Mouse (Mus musculus) MEL (cell line): Measurements from ENCODE around the gene Cabp4. TPM values are rescaled to one million over a fixed set of nuclear protein-coding genes. Genes with fewer than 3 reads are reported as not detected.
A peak's percentile ranks its signal among the peaks of the same experiment; 100 is the strongest.

ENCODE experiments used
- DNase-seq: peaks from one replicate; pipeline ENCODE4 v3.0.0; 2011; ENCODE audit warnings: low read depth, low spot score
- H3K27ac ChIP-seq: 2 replicates; pipeline ENCODE4 v1.5.1; 2012; ENCODE audit warnings: low read depth, mild to moderate bottlenecking, control low read depth, low read length, moderate library complexity; ENCODE audit not compliant: control insufficient read depth
- H3K27me3 ChIP-seq, 2 experiments: fragments of 150-350 bp in 1 of 2; sonication (generic) in 1 of 2; 2 replicates each; pipeline ENCODE4 v1.6.1; 2012; ENCODE audit warnings: low read length in 2 of 2, mild to moderate bottlenecking in 2 of 2, improper control_type of control experiment in 1 of 2, moderate library complexity in 1 of 2; ENCODE audit not compliant: insufficient read depth in 2 of 2, control insufficient read depth in 1 of 2
- H3K36me3 ChIP-seq, 2 experiments: 2 replicates each; pipeline ENCODE4 v1.6.1; 2012 to 2014; ENCODE audit warnings: low read length in 2 of 2, improper control_type of control experiment in 1 of 2, inconsistent platforms in 1 of 2, mild to moderate bottlenecking in 1 of 2; ENCODE audit not compliant: insufficient read depth in 2 of 2, control insufficient read depth in 1 of 2
- H3K4me1 ChIP-seq, 2 experiments: fragments of 150-350 bp in 1 of 2; sonication (generic) in 1 of 2; 2 replicates each; pipeline ENCODE4 v1.6.1; 2012; ENCODE audit warnings: low read length in 2 of 2, improper control_type of control experiment in 1 of 2, mild to moderate bottlenecking in 1 of 2; ENCODE audit not compliant: insufficient read depth in 2 of 2, control insufficient read depth in 1 of 2
- H3K4me3 ChIP-seq, 2 experiments: fragments of 150-350 bp in 1 of 2; sonication (generic) in 1 of 2; 2 replicates each; pipeline ENCODE4 v1.5.1; 2012; ENCODE audit warnings: low read depth in 2 of 2, low read length in 2 of 2, mild to moderate bottlenecking in 2 of 2, moderate library complexity in 2 of 2, control low read depth in 1 of 2, improper control_type of control experiment in 1 of 2; ENCODE audit not compliant: control insufficient read depth in 1 of 2, insufficient read depth in 1 of 2
- H3K79me2 ChIP-seq: 2 replicates; pipeline ENCODE4 v1.6.1; 2012; ENCODE audit warnings: mild to moderate bottlenecking, low read length, moderate library complexity; ENCODE audit not compliant: control insufficient read depth, poor library complexity, insufficient read depth
- H3K9ac ChIP-seq: 2 replicates; pipeline ENCODE4 v1.6.1; 2012; ENCODE audit warnings: low read depth, mild to moderate bottlenecking, control low read depth, low read length, moderate library complexity; ENCODE audit not compliant: control insufficient read depth, poor library complexity, severe bottlenecking
- H3K9me3 ChIP-seq: fragments of 150-350 bp; sonication (generic); replicated peaks from 2 replicates; pipeline ENCODE4 v1.6.1; 2012; ENCODE audit warnings: mild to moderate bottlenecking, low read length, improper control_type of control experiment, moderate library complexity; ENCODE audit not compliant: insufficient read depth
- CHD1 ChIP-seq: IDR thresholded peaks from 2 replicates; pipeline ENCODE4 v1.6.1; 2012; ENCODE audit warnings: low read depth, mild to moderate bottlenecking, inconsistent platforms, low read length, improper control_type of control experiment
- CHD2 ChIP-seq: IDR thresholded peaks from 2 replicates; pipeline ENCODE4 v1.6.1; 2011; ENCODE audit warnings: low read length, improper control_type of control experiment
- CTCF ChIP-seq, 3 experiments: IDR thresholded peaks in 2 of 3; conservative IDR thresholded peaks in 1 of 3; 2 replicates each; pipeline ENCODE4 v1.5.1; 2011 to 2012; ENCODE audit warnings: low read length in 3 of 3, low read depth in 2 of 3, mild to moderate bottlenecking in 2 of 3, improper control_type of control experiment in 1 of 3, inconsistent platforms in 1 of 3, mixed read lengths in 1 of 3, moderate library complexity in 1 of 3; ENCODE audit not compliant: control insufficient read depth in 1 of 3, insufficient read depth in 1 of 3, poor library complexity in 1 of 3, severe bottlenecking in 1 of 3
- E2F4 ChIP-seq: IDR thresholded peaks from 2 replicates; pipeline ENCODE4 v1.6.1; 2011; ENCODE audit warnings: low read depth, low read length, improper control_type of control experiment, borderline replicate concordance
- EP300 ChIP-seq, 2 experiments: IDR thresholded peaks; 2 replicates each; pipeline ENCODE4 v1.6.1; 2011; ENCODE audit warnings: improper control_type of control experiment in 2 of 2, low read length in 2 of 2, low read depth in 1 of 2, mild to moderate bottlenecking in 1 of 2
- ETS1 ChIP-seq: IDR thresholded peaks from 2 replicates; pipeline ENCODE4 v1.6.1; 2012; ENCODE audit warnings: low read depth, mild to moderate bottlenecking, inconsistent platforms, low read length, improper control_type of control experiment, moderate library complexity
- GABPA ChIP-seq: IDR thresholded peaks from 2 replicates; pipeline ENCODE4 v1.6.1; 2012; ENCODE audit warnings: low read depth, mild to moderate bottlenecking, inconsistent platforms, low read length, improper control_type of control experiment, moderate library complexity
- GATA1 ChIP-seq: IDR thresholded peaks from 2 replicates; pipeline ENCODE4 v1.6.1; 2011; ENCODE audit warnings: low read depth, low read length, improper control_type of control experiment
- HCFC1 ChIP-seq: IDR thresholded peaks from 2 replicates; pipeline ENCODE4 v1.6.1; 2012; ENCODE audit warnings: low read depth, mild to moderate bottlenecking, inconsistent platforms, low read length, improper control_type of control experiment, moderate library complexity
- JUND ChIP-seq: IDR thresholded peaks from 2 replicates; pipeline ENCODE4 v1.6.1; 2011; ENCODE audit warnings: low read depth, mild to moderate bottlenecking, improper control_type of control experiment, low read length
- KAT2A ChIP-seq: conservative IDR thresholded peaks from 2 replicates; pipeline ENCODE4 v1.6.1; 2012; ENCODE audit warnings: low read depth, low read length, improper control_type of control experiment, inconsistent platforms
- MAFK ChIP-seq: IDR thresholded peaks from 2 replicates; pipeline ENCODE4 v1.6.1; 2011; ENCODE audit warnings: low read depth, mild to moderate bottlenecking, low read length, improper control_type of control experiment, borderline replicate concordance
- MYB ChIP-seq: IDR thresholded peaks from 2 replicates; pipeline ENCODE4 v1.6.1; 2011; ENCODE audit warnings: mild to moderate bottlenecking, low read depth, low read length, improper control_type of control experiment
- MYC ChIP-seq: IDR thresholded peaks from 2 replicates; pipeline ENCODE4 v1.6.1; 2011; ENCODE audit warnings: low read depth, mild to moderate bottlenecking, low read length, improper control_type of control experiment, moderate library complexity
- POLR2A ChIP-seq, 2 experiments: IDR thresholded peaks; 2 replicates each; pipeline ENCODE4 v1.6.1; 2011 to 2012; ENCODE audit warnings: low read length in 2 of 2, mild to moderate bottlenecking in 2 of 2, control low read depth in 1 of 2, improper control_type of control experiment in 1 of 2, low read depth in 1 of 2, moderate library complexity in 1 of 2; ENCODE audit not compliant: control insufficient read depth in 1 of 2, insufficient read depth in 1 of 2, poor library complexity in 1 of 2
- RAD21 ChIP-seq: IDR thresholded peaks from 2 replicates; pipeline ENCODE4 v1.6.1; 2011; ENCODE audit warnings: mild to moderate bottlenecking, low read depth, low read length, improper control_type of control experiment
- SIN3A ChIP-seq: IDR thresholded peaks from 2 replicates; pipeline ENCODE4 v1.6.1; 2012; ENCODE audit warnings: low read length, improper control_type of control experiment, inconsistent platforms
- SMC3 ChIP-seq: IDR thresholded peaks from 2 replicates; pipeline ENCODE4 v1.6.1; 2011; ENCODE audit warnings: low read depth, low read length, improper control_type of control experiment
- TBP ChIP-seq: IDR thresholded peaks from 2 replicates; pipeline ENCODE4 v1.8.0; 2011; ENCODE audit warnings: low read depth, low read length, improper control_type of control experiment
- UBTF ChIP-seq: IDR thresholded peaks from 2 replicates; pipeline ENCODE4 v1.6.1; 2012; ENCODE audit warnings: low read depth, mild to moderate bottlenecking, inconsistent platforms, low read length, improper control_type of control experiment, moderate library complexity, borderline replicate concordance; ENCODE audit not compliant: insufficient read depth
- ZC3H11A ChIP-seq: IDR thresholded peaks from 2 replicates; pipeline ENCODE4 v1.6.1; 2012; ENCODE audit warnings: low read depth, mild to moderate bottlenecking, inconsistent platforms, low read length, improper control_type of control experiment
- ZMIZ1 ChIP-seq: IDR thresholded peaks from 2 replicates; pipeline ENCODE4 v1.6.1; 2012; ENCODE audit warnings: low read depth, mild to moderate bottlenecking, inconsistent platforms, low read length, improper control_type of control experiment, moderate library complexity
- ZNF384 ChIP-seq: IDR thresholded peaks from 2 replicates; pipeline ENCODE4 v1.6.1; 2012; ENCODE audit warnings: low read depth, mild to moderate bottlenecking, inconsistent platforms, low read length, improper control_type of control experiment
- polyA plus RNA-seq, 2 experiments: library from polyadenylated mRNA; stranded (reverse) in 1 of 2; unstranded in 1 of 2; fragments of >175 nt in 1 of 2; fragments of >200 nt in 1 of 2; gene quantifications; 2 replicates each; pipeline versions ENCODE4 v1.2.1 to v1.2.4; 2012; ENCODE audit warnings: low replicate concordance in 2 of 2, low read depth in 1 of 2; ENCODE audit not compliant: insufficient read length in 2 of 2, insufficient read depth in 1 of 2, missing spikeins in 1 of 2
- total RNA-seq: library from RNA; depleted of rRNA; stranded (reverse); fragments of 300-350 nt; gene quantifications from 2 replicates; pipeline ENCODE4 v1.2.3, GENCODE M21; 2012

Cabp4 gene
- total and polyA plus RNA-seq, 3 experiments = 0.08 to 0.24 TPM; not detected in 1

DNA sequence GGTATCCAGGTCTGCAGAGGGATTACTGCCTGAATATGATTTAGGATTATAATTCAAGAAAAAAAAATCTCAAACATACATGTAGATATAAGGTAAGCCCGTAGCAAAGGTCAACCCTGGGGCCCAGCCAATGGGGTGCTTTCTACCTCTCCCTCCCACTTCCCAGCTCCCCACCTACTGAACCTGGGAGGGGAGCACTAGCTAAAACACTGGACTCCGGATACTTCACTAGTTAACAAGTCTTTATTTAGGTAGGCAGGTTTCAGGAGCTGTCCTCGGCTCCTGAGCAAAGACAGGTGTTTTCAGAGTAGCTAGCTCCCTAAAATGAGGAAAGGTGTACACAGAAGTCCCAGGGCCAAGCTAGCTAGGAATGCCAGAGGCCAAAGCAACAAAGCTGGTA lies 20.3 kb upstream of the Cabp4 start:
- Histone ChIP-seq H3K27me3 (no peaks in the 10 kb centered on the region), H3K4me1 (peaks cover 2 to 20% of the 10 kb centered on the region in 2 experiments), H3K9ac (0 out of 2 replicates have a peak overlapping the region, but pooled peaks have one; percentile 20), H3K27ac (no peak overlapping the region), H3K9me3 (no peaks in the 10 kb centered on the region), H3K4me3 (no peak overlapping the region), H3K36me3 (peaks cover 0 to 10% of the 10 kb centered on the region in 2 experiments; a peak in 3 of 4 replicates), H3K79me2 (peaks cover 4% of the 10 kb centered on the region)
- TF ChIP-seq GATA1 = no peak
- TF ChIP-seq MYB = no peak
- no peak for TF ChIP-seq MAFK
- no peak for TF ChIP-seq TBP
- no peak for TF ChIP-seq EP300 (IDR thresholded peaks at IDR 0.05; ENCODE audit: low read depth in 1 of 2, low read length in 2 of 2)
- no peak for TF ChIP-seq CHD1
- no peak for TF ChIP-seq POLR2A (IDR thresholded peaks at IDR 0.05; ENCODE audit: control insufficient read depth in 1 of 2, insufficient read depth in 1 of 2, low read depth in 1 of 2, low read length in 2 of 2, poor library complexity in 1 of 2)
- TF ChIP-seq UBTF = no peak
- no peak for TF ChIP-seq ZNF384
- no peak for TF ChIP-seq MYC
- no peak for DNase-seq

DNA sequence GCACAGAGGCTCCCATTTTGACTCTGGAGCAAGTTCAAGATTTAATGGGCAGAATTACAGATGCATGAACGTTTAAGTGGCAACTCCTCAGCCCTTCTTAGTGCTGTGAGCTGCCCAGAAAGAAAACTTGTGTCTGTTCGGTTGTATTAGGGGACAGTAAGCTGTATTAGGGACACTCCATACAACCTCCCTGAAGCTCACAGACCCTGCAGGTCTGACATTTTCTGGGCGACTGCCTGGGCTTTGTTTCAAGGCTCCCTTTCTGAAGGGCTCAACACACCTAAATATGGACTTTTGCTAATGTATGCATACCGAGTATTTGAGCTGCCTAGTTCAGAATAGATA lies 19.7 kb upstream of the Cabp4 start:
- TF ChIP-seq ETS1 (0 out of 2 replicates have a peak, but pooled peaks have one; percentile 3), GABPA (no peak)
- TF ChIP-seq, all 39 proteins: peak for 1
- Histone ChIP-seq H3K79me2 (peaks cover 4% of the 10 kb centered on the region), H3K36me3 (peaks cover 0 to 10% of the 10 kb centered on the region in 2 experiments; a peak in 3 of 4 replicates), H3K4me3 (peak overlapping the region; percentile 67 to 87), H3K4me1 (peaks cover 2 to 20% of the 10 kb centered on the region in 2 experiments), H3K27ac (peak overlapping the region; percentile 50), H3K9me3 (no peaks in the 10 kb centered on the region), H3K27me3 (no peaks in the 10 kb centered on the region), H3K9ac (peak overlapping the region; percentile 62)
- DNase-seq = no peak

DNA sequence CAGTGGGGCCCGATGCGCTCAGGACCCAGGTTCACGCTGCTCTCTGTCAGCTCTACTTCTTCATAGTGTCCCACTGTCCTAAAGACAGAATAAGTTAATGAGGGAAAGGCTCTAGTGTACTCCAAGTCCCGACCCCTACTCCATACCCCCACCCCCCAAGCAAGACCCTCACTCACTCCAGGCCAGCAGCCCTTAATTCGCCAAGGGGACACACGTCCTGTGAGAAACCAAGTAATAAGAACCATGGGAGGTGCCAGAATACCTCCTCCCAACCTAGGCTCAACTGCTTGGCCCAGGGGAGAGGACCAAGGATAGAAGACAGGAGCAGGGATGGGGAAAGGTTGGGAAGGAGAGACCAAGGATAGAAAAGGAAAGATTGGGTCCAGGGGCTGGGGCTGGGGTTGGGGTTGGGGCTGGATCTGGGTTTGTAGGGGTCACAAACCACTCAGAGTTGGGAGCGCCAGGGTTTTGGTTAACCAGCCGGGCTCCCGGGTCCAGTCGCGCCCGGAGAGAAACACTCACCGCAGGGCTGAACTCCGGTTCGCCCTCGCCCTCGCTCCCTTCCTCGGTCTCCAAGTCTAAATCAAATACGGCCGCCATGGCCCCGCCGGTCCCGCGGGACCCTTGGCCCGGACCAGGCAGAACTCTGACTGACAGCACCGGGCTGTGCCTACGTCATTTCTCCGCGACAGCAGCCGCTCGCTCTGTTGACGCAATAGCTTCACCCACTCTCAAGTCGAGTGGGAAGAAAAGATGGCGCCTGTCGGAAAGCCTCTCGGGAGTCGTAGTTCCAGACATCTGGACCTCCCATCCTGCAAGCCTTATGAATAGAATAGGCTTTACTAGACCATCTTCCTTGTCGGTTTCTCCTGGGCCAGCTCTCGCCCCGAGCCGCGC lies 19.1 kb upstream of the Cabp4 start, which contains the start of gene Rps6kb2:
Rps6kb2 (minus strand) TSS at position 709 of the 897 bp plus-strand sequence.
- Histone ChIP-seq H3K4me3 (peak within 1 kb of the TSS; percentile 85 to 87), H3K9me3 (no peaks in the 10 kb centered on the region), H3K79me2 (peaks cover 4% of the 10 kb centered on the region), H3K36me3 (peaks cover 0 to 10% of the 10 kb centered on the region in 2 experiments; a peak in 3 of 4 replicates), H3K4me1 (peaks cover 2 to 20% of the 10 kb centered on the region in 2 experiments), H3K9ac (peak within 1 kb of the TSS; percentile 89), H3K27me3 (no peaks in the 10 kb centered on the region), H3K27ac (peak within 1 kb of the TSS; percentile 50)
- peak; percentile 97 for DNase-seq
- TF ChIP-seq HCFC1 (peak; percentile 100), ZNF384 (no peak), TBP (peak; percentile 76), ETS1 (peak; percentile 56; the same call in 1 of the 2 replicates), RAD21 (no peak), E2F4 (no peak), KAT2A (peak; percentile 92), GATA1 (no peak), SIN3A (peak; percentile 99), JUND (no peak), POLR2A (IDR thresholded peaks at IDR 0.05; ENCODE audit: control insufficient read depth in 1 of 2, insufficient read depth in 1 of 2, low read depth in 1 of 2, low read length in 2 of 2, poor library complexity in 1 of 2) (peak in 1 of 2 experiments; percentile 80; a peak in 2 of 4 replicates), ZMIZ1 (0 out of 2 replicates have a peak, but pooled peaks have one; percentile 27), MYC (0 out of 2 replicates have a peak, but pooled peaks have one; percentile 68), SMC3 (no peak), MAFK (no peak), CTCF (IDR thresholded peaks at IDR 0.05 in 2 of 3, conservative IDR thresholded peaks at IDR 0.05 in 1 of 3; ENCODE audit: control insufficient read depth in 1 of 3, insufficient read depth in 1 of 3, low read depth in 2 of 3, low read length in 3 of 3, poor library complexity in 1 of 3, severe bottlenecking in 1 of 3) (no peak), ZC3H11A (0 out of 2 replicates have a peak, but pooled peaks have one; percentile 27), CHD1 (no peak), CHD2 (no peak)
